In the genomic region with DNA sequence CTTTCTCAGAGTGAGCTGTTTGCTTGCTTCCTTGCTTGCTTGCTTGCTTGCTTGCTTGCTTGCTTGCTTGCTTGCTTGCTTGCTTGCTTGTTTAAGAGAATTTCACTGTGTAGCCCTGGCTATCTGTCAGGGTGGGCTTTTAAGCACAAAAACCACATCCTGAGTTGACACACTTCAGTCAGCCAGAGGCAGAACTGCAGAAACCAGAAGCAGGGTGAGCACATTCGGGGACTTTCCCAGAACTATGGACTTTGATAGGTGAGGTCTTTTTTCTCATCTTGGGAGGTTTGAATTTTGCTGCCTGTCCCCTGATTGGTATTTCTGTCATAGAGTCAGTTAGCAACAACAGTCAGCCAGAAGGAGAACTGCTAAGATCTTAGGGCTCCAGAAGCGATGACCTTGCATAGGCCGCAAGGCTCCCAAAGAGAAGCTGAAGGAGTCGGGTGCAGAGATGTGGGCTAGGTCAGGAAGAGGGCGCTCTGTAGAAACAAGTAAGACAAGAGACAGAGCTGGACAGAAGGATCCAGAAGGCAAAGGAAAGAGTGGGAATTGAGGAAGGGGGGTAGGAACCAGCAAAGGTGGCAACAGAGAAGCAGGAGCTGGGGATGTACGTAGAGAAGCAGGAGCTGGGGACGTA, we compare ENCODE assay signal across 15 mouse cellular contexts. TPM values are rescaled to one million over a fixed set of nuclear protein-coding genes. Genes with fewer than 3 reads are reported as not detected.
A peak's percentile ranks its signal among the peaks of the same experiment; 100 is the strongest.
DNase-seq lines count a peak whose midpoint lies in the region; ATAC-seq and TF ChIP-seq lines count a peak whose summit lies in the region.
"Had no signal": no experiment of that assay in that cellular context is flagged by ENCODE, and none has a peak within 500 bp of the region (broad histone marks: within the 10 kb centered on the region; RNA-seq: fewer than 3 reads in every experiment).

No protein-coding gene starts in this region.

- H3K27ac ChIP-seq in left cerebral cortex, adult 2 months = peak overlapping the region; percentile 15; the same call in 1 of the 2 replicates
- H3K27ac ChIP-seq in liver, embryonic 15.5 days (replicated peaks) = peak overlapping the region; percentile 95
- no peak overlapping the region for H3K27ac ChIP-seq in intestine, postnatal 0 days (ENCODE audit: low read depth, low read length)
- no peak overlapping the region for H3K27ac ChIP-seq in forebrain, embryonic 11.5 days (ENCODE audit: low read depth, low read length)
- H3K27ac ChIP-seq: hindbrain, embryonic 14.5 days; stomach, postnatal 0 days had no signal

- WGBS in liver, embryonic 15.5 days (ENCODE audit: insufficient replicate concordance) = 50% methylated on average over 7 of the region's 7 CpGs
- WGBS in intestine, postnatal 0 days = 88% methylated on average over 7 of the region's 7 CpGs
- 92% methylated on average over 7 of the region's 7 CpGs for WGBS in forebrain, embryonic 11.5 days

- H3K27me3 ChIP-seq in liver, embryonic 15.5 days = no peaks in the 10 kb centered on the region
- H3K27me3 ChIP-seq in intestine, postnatal 0 days (replicated peaks; ENCODE audit: control insufficient read depth, insufficient read depth, low read length) = no peaks in the 10 kb centered on the region
- no peaks in the 10 kb centered on the region for H3K27me3 ChIP-seq in forebrain, embryonic 11.5 days (ENCODE audit: control insufficient read depth, insufficient read depth, low read length)
- H3K27me3 ChIP-seq: Patski had no signal

- no peaks in the 10 kb centered on the region for H3K9me3 ChIP-seq in liver, embryonic 15.5 days (replicated peaks)
- no peaks in the 10 kb centered on the region for H3K9me3 ChIP-seq in intestine, postnatal 0 days (ENCODE audit: control insufficient read depth)
- H3K9me3 ChIP-seq in forebrain, embryonic 11.5 days (ENCODE audit: control insufficient read depth, low read length) = no peaks in the 10 kb centered on the region

- H3K9ac ChIP-seq in liver, embryonic 15.5 days = peak overlapping the region; percentile 88
- no peak overlapping the region for H3K9ac ChIP-seq in intestine, postnatal 0 days (ENCODE audit: low read depth, low read length)
- H3K9ac ChIP-seq in forebrain, embryonic 11.5 days (ENCODE audit: low read length) = no peak overlapping the region
- H3K9ac ChIP-seq: hindbrain, embryonic 14.5 days had no signal

- no peak for DNase-seq in left cerebral cortex, adult 2 months (ENCODE audit: extremely low spot score in 1 of 2, low spot score in 2 of 2)
- DNase-seq in left cerebral cortex, adult 9 months (ENCODE audit: low spot score in 2 of 2) = no peak
- peak; percentile 40 to 51 for DNase-seq in thymus, postnatal 36 days
- no peak for DNase-seq in forebrain, embryonic 11.5 days (ENCODE audit: low spot score)
- DNase-seq: adrenal gland, postnatal 25 days; cerebellum, postnatal 10 days; gastrocnemius, postnatal 10 days; lung, adult 2 months; retina, postnatal 1 day had no signal

- no peak overlapping the region for H3K4me3 ChIP-seq in left cerebral cortex, adult 2 months
- H3K4me3 ChIP-seq in liver, embryonic 15.5 days (replicated peaks) = peak overlapping the region; percentile 80
- no peak overlapping the region for H3K4me3 ChIP-seq in intestine, postnatal 0 days (ENCODE audit: low read depth, low read length)
- no peak overlapping the region for H3K4me3 ChIP-seq in forebrain, embryonic 11.5 days (ENCODE audit: low read depth, low read length)

- intact Hi-C loops in left cerebral cortex, adult 2 months (cut with DNase I) = no loop called here

- peaks cover 39% of the 10 kb centered on the region for H3K36me3 ChIP-seq in liver, embryonic 15.5 days (replicated peaks)
- peaks cover 20% of the 10 kb centered on the region; the same call in 1 of the 2 replicates for H3K36me3 ChIP-seq in intestine, postnatal 0 days (ENCODE audit: control insufficient read depth, insufficient read depth)
- H3K36me3 ChIP-seq in forebrain, embryonic 11.5 days (ENCODE audit: control insufficient read depth, insufficient read depth, low read length) = no peaks in the 10 kb centered on the region

- H3K4me1 ChIP-seq in liver, embryonic 15.5 days (replicated peaks) = peaks cover 89% of the 10 kb centered on the region
- H3K4me1 ChIP-seq in intestine, postnatal 0 days (replicated peaks; ENCODE audit: control insufficient read depth, insufficient read depth, low read length) = no peaks in the 10 kb centered on the region
- H3K4me1 ChIP-seq in forebrain, embryonic 11.5 days (replicated peaks; ENCODE audit: control insufficient read depth, insufficient read depth, low read length) = peaks cover 6% of the 10 kb centered on the region; the same call in 1 of the 2 replicates

- peak overlapping the region; percentile 85 for H3K4me2 ChIP-seq in liver, embryonic 15.5 days
- no peak overlapping the region for H3K4me2 ChIP-seq in intestine, postnatal 0 days (replicated peaks; ENCODE audit: low read depth)
- H3K4me2 ChIP-seq in forebrain, embryonic 11.5 days (ENCODE audit: low read depth, low read length, severe bottlenecking) = no peak overlapping the region
- H3K4me2 ChIP-seq: hindbrain, embryonic 14.5 days had no signal

- peak; percentile 76 for ATAC-seq in activated CD4-positive, CD25-positive, alpha-beta regulatory T cell, adult 4 months
- no peak for ATAC-seq in liver, embryonic 15.5 days (ENCODE audit: insufficient read depth)
- ATAC-seq in intestine, postnatal 0 days = no peak
- no peak for ATAC-seq in forebrain, embryonic 11.5 days (replicated peaks; ENCODE audit: low FRiP score)
- ATAC-seq: Patski had no signal

- no peak for TF ChIP-seq CTCF in left cerebral cortex, adult 2 months (IDR thresholded peaks at IDR 0.05)
- TF ChIP-seq CTCF in intestine, postnatal 0 days (IDR thresholded peaks at IDR 0.05; ENCODE audit: low read depth) = no peak

RNA-seq across cellular contexts. Expression of gene Gnptg, which starts 15.2 kb away (rescaled TPM):
- 10 to 100 TPM; 78.1 to 81.4 TPM for total RNA-seq in left cerebral cortex, adult 2 months (2021)
- polyA plus RNA-seq in activated CD4-positive, CD25-positive, alpha-beta regulatory T cell, adult 4 months (2017; shearing (Covaris generic)) = 10 to 100 TPM; 44.3 to 57.7 TPM
- polyA plus RNA-seq in liver, embryonic 15.5 days (2015; fragmentation: Nextera tagmentation; extraction: Ambion mirVana) = 19.5 and 21.6 TPM in 2 replicates
- polyA plus RNA-seq in intestine, postnatal 0 days (2015; fragmentation: Nextera tagmentation; extraction: Ambion mirVana) = 41.0 and 42.1 TPM in 2 replicates
- 51.3 and 56.3 TPM in 2 replicates for polyA plus RNA-seq in forebrain, embryonic 11.5 days (2014; fragmentation: Nextera tagmentation; extraction: Ambion mirVana)

RNA-seq across cellular contexts. Expression of gene Tsr3, which starts 15.3 kb away (rescaled TPM):
- 10 to 100 TPM; 24.6 to 25.9 TPM for total RNA-seq in left cerebral cortex, adult 2 months (2021)
- polyA plus RNA-seq in activated CD4-positive, CD25-positive, alpha-beta regulatory T cell, adult 4 months (2017; shearing (Covaris generic)) = 10 to 100 TPM; 27.7 to 32.1 TPM
- 18.9 and 19.1 TPM in 2 replicates for polyA plus RNA-seq in liver, embryonic 15.5 days (2015; fragmentation: Nextera tagmentation; extraction: Ambion mirVana)
- 23.3 and 23.4 TPM in 2 replicates for polyA plus RNA-seq in intestine, postnatal 0 days (2015; fragmentation: Nextera tagmentation; extraction: Ambion mirVana)
- 63.4 and 66.7 TPM in 2 replicates for polyA plus RNA-seq in forebrain, embryonic 11.5 days (2014; fragmentation: Nextera tagmentation; extraction: Ambion mirVana)

RNA-seq across cellular contexts. Expression of gene Baiap3, which starts 31.5 kb away (rescaled TPM):
- total RNA-seq in left cerebral cortex, adult 2 months (2021) = 10 to 100 TPM; 14.8 to 29.8 TPM
- 1 to 10 TPM; 1.4 to 8.5 TPM for polyA plus RNA-seq in activated CD4-positive, CD25-positive, alpha-beta regulatory T cell, adult 4 months (2017; shearing (Covaris generic))
- polyA plus RNA-seq in liver, embryonic 15.5 days (2015; fragmentation: Nextera tagmentation; extraction: Ambion mirVana) = 0.30 and 0.58 TPM in 2 replicates
- 0.86 and 1.1 TPM in 2 replicates for polyA plus RNA-seq in intestine, postnatal 0 days (2015; fragmentation: Nextera tagmentation; extraction: Ambion mirVana)
- 1.2 and 1.7 TPM in 2 replicates for polyA plus RNA-seq in forebrain, embryonic 11.5 days (2014; fragmentation: Nextera tagmentation; extraction: Ambion mirVana)

RNA-seq across cellular contexts. Expression of gene Unkl, which starts 36.5 kb away (rescaled TPM):
- total RNA-seq in left cerebral cortex, adult 2 months (2021) = 10 to 100 TPM; 39.0 to 40.7 TPM
- 10 to 100 TPM; 14.4 to 20.2 TPM for polyA plus RNA-seq in activated CD4-positive, CD25-positive, alpha-beta regulatory T cell, adult 4 months (2017; shearing (Covaris generic))
- 8.8 and 9.6 TPM in 2 replicates for polyA plus RNA-seq in liver, embryonic 15.5 days (2015; fragmentation: Nextera tagmentation; extraction: Ambion mirVana)
- 1.9 and 2.2 TPM in 2 replicates for polyA plus RNA-seq in intestine, postnatal 0 days (2015; fragmentation: Nextera tagmentation; extraction: Ambion mirVana)
- 6.5 and 7.1 TPM in 2 replicates for polyA plus RNA-seq in forebrain, embryonic 11.5 days (2014; fragmentation: Nextera tagmentation; extraction: Ambion mirVana)

RNA-seq across cellular contexts. Expression of gene BC003965, which starts 40.4 kb away (rescaled TPM):
- 10 to 100 TPM; 20.2 to 20.8 TPM for total RNA-seq in left cerebral cortex, adult 2 months (2021)
- polyA plus RNA-seq in activated CD4-positive, CD25-positive, alpha-beta regulatory T cell, adult 4 months (2017; shearing (Covaris generic)) = 10 to 100 TPM; 13.1 to 14.3 TPM
- polyA plus RNA-seq in liver, embryonic 15.5 days (2015; fragmentation: Nextera tagmentation; extraction: Ambion mirVana) = 16.6 and 16.7 TPM in 2 replicates
- polyA plus RNA-seq in intestine, postnatal 0 days (2015; fragmentation: Nextera tagmentation; extraction: Ambion mirVana) = 17.5 and 18.5 TPM in 2 replicates
- 33.3 and 35.4 TPM in 2 replicates for polyA plus RNA-seq in forebrain, embryonic 11.5 days (2014; fragmentation: Nextera tagmentation; extraction: Ambion mirVana)

Comparison
In these comparisons a context has a peak if more than half of its experiments do, and no peak if none do; other contexts are left out.
1. DNase-seq: peak in thymus, postnatal 36 days (2 of 2); none in left cerebral cortex, adult 2 months (0 of 2), left cerebral cortex, adult 9 months (0 of 2) and forebrain, embryonic 11.5 days (single experiment).
2. H3K27ac ChIP-seq: peak in left cerebral cortex, adult 2 months (single experiment) and liver, embryonic 15.5 days (single experiment); none in intestine, postnatal 0 days (single experiment) and forebrain, embryonic 11.5 days (single experiment).